Mouse (Mus musculus): Measurements from ENCODE around the gene Vmn1r29. TPM values are rescaled to one million over a fixed set of nuclear protein-coding genes. Genes with fewer than 3 reads are reported as not detected.
"Not testable (repeated sequence)": the region's sequence is repeated elsewhere in the genome, so short reads cannot be mapped to it uniquely, and the experiment has no call there.

The Vmn1r29 gene
- not detected in 2 replicates for polyA plus RNA-seq (2011; ENCODE audit: insufficient read depth, insufficient read length, low replicate concordance, missing spikeins)

- no peak within 1 kb of the TSS for H3K4me3 ChIP-seq (replicated peaks; ENCODE audit: control insufficient read depth, low read depth, low read length)
- TF ChIP-seq POLR2A (IDR thresholded peaks at IDR 0.05; ENCODE audit: borderline replicate concordance, control insufficient read depth, low read depth, low read length) (no peak), CTCF (IDR thresholded peaks at IDR 0.05; ENCODE audit: control insufficient read depth, insufficient read depth, low read length) (no peak)
- H3K4me1 ChIP-seq (ENCODE audit: control insufficient read depth, insufficient read depth, low read length) = no peaks in the 10 kb centered on the region
- no peak within 1 kb of the TSS for H3K27ac ChIP-seq (ENCODE audit: control insufficient read depth, insufficient read depth, low read depth, low read length, poor library complexity)
These were observed at the start of gene Vmn1r29 for GRCm38 (mm10) chr6:58301249-58301648. Vmn1r29 (plus strand) TSS chr6:58301549.

DNA sequence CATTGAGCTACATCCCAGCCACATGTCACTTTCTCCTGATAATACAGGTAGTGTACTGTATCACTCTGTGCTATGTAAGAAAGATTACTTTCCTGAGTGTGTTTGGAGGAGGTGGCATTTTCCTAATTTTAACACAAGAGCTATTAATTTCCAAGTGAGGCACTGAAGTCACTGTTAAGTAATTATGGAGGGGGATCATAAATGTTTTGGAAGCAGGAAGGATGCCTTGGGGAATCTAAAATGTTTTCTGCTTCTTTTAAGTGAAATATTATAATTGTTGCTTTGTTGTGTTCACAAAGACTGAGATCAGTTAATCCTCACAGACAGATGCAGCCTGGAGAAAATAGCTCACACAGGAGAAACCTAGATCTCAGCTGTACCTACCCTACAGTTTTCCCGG, 39.6 kb upstream of the Vmn1r29 start, which contains the start of gene Vmn1r28:
Gene Vmn1r28 (plus strand): TSS at position 301 of the 400 bp plus-strand sequence.
- WGBS = 88% methylated on average over 1 of the region's 1 CpGs
- no peaks in the 10 kb centered on the region for H3K4me1 ChIP-seq (ENCODE audit: control insufficient read depth, insufficient read depth, low read length)
- no peak within 1 kb of the TSS for H3K27ac ChIP-seq (ENCODE audit: control insufficient read depth, insufficient read depth, low read depth, low read length, poor library complexity)
- H3K4me3 ChIP-seq (replicated peaks; ENCODE audit: control insufficient read depth, low read depth, low read length) = no peak within 1 kb of the TSS
- TF ChIP-seq POLR2A (IDR thresholded peaks at IDR 0.05; ENCODE audit: borderline replicate concordance, control insufficient read depth, low read depth, low read length) = no peak
- TF ChIP-seq CTCF (IDR thresholded peaks at IDR 0.05; ENCODE audit: control insufficient read depth, insufficient read depth, low read length) = no peak

DNA sequence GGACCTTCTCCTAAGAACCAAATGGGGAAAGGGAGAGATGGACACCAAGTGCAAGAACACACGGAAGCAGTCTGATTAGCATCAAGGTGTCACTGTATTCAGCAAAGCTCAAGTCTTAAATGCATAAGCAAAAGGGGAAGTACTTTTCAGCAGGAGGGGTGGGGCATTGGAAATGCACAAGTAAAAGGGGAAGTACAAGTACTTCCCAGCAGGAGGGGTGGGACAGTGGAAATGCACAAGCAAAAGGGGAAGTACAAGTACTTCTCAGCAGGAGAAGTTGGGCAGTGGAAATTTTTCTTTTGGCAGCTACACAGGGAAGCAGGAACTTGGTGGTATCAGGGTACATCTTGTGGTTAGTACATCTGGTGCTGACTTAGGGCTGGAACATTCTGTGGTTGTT, 21.7 kb upstream of the Vmn1r29 start:
- H3K27ac ChIP-seq (ENCODE audit: control insufficient read depth, insufficient read depth, low read depth, low read length, poor library complexity); H3K4me1 ChIP-seq (ENCODE audit: control insufficient read depth, insufficient read depth, low read length); H3K4me3 ChIP-seq (replicated peaks; ENCODE audit: control insufficient read depth, low read depth, low read length): not testable (repeated sequence)
- WGBS = 96% methylated on average over 1 of the region's 1 CpGs

DNA sequence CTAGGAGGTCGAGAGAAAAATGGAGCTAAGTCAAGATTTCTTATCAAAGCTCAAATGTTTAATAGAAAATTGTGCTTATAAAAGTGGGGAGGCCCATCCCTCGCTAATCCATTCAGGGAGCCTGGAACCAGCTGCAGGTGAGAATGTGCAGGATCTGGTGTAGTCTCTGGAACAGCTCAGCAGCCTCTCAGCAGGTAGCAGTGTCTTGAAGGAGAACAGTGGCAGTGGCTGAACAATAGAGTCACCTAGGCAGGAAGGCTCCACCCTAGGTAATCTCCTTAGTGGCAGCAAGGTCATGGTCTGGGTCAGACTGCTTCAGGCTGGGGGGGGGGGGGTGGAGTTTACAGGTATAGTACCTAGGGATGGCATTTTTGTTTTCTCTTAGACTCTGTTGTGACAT, 9.1 kb upstream of the Vmn1r29 start:
- TF ChIP-seq POLR2A (IDR thresholded peaks at IDR 0.05; ENCODE audit: borderline replicate concordance, control insufficient read depth, low read depth, low read length) = no peak
- WGBS = 61% methylated on average over 2 of the region's 2 CpGs
- H3K27ac ChIP-seq (ENCODE audit: control insufficient read depth, insufficient read depth, low read depth, low read length, poor library complexity) = no peak overlapping the region
- H3K4me3 ChIP-seq (replicated peaks; ENCODE audit: control insufficient read depth, low read depth, low read length) = no peak overlapping the region
- H3K4me1 ChIP-seq (ENCODE audit: control insufficient read depth, insufficient read depth, low read length) = no peaks in the 10 kb centered on the region

GRCm38 (mm10) chr6:58298511-58298910, 2.8 kb upstream of the Vmn1r29 start:
- H3K4me3 ChIP-seq (replicated peaks; ENCODE audit: control insufficient read depth, low read depth, low read length); H3K27ac ChIP-seq (ENCODE audit: control insufficient read depth, insufficient read depth, low read depth, low read length, poor library complexity); H3K4me1 ChIP-seq (ENCODE audit: control insufficient read depth, insufficient read depth, low read length): not testable (repeated sequence)
- 79% methylated on average over 19 of the region's 19 CpGs for WGBS

- WGBS = 74% methylated on average over 17 of the region's 17 CpGs
- not testable (repeated sequence) for H3K4me3 ChIP-seq (replicated peaks; ENCODE audit: control insufficient read depth, low read depth, low read length); H3K27ac ChIP-seq (ENCODE audit: control insufficient read depth, insufficient read depth, low read depth, low read length, poor library complexity); H3K4me1 ChIP-seq (ENCODE audit: control insufficient read depth, insufficient read depth, low read length)
These were observed 29.3 kb downstream of the Vmn1r29 start for GRCm38 (mm10) chr6:58330686-58331085.

Other genes with a start within 250 kb of the Vmn1r29 start
- gene Vmn1r27, start 82.7 kb upstream of the Vmn1r29 start, polyA plus RNA-seq (2011; ENCODE audit: insufficient read depth, insufficient read length, low replicate concordance, missing spikeins) = not detected in 2 replicates
- gene Vmn1r28, start 39.5 kb upstream of the Vmn1r29 start, polyA plus RNA-seq (2011; ENCODE audit: insufficient read depth, insufficient read length, low replicate concordance, missing spikeins) = 0.17 TPM in 1 of 2 replicates, not detected in the other
- not detected in 2 replicates for gene Vmn1r30, start 141.8 kb downstream of the Vmn1r29 start, polyA plus RNA-seq (2011; ENCODE audit: insufficient read depth, insufficient read length, low replicate concordance, missing spikeins)
- not detected in 2 replicates for gene Vmn1r31, start 173.8 kb downstream of the Vmn1r29 start, polyA plus RNA-seq (2011; ENCODE audit: insufficient read depth, insufficient read length, low replicate concordance, missing spikeins)

All from bone marrow, adult 2 months (tissue).